Mouse (Mus musculus): ENCODE measurements at regions not wholly inside any gene's neighbourhood (a gene's known extent, or its start where the extent isn't known, plus 50 kb on each side); places are given as distances from the start of the nearest gene placed in this dataset.
A peak's percentile ranks its signal among the peaks of the same experiment; 100 is the strongest.

DNA sequence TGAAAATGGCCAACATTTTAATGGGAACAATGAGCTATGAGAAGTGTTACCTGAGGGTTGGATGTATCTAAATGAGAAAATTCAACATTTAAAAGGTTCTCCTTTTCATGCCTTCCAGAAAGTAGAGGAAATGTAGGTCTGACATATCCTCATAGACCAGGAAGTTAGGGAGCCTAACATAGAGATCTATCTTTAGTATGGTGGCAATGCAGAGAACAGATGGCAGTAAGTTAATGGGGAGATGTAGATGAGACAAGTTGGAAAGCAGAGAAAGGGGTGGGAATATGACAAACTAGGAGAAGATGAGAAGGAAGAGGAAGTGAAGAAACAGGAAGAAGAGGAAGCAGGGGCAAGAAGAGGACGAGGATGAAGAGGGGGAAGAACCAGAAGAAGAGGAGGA, 507.9 kb upstream of the Nudt12 start:
- DNase-seq (ENCODE audit: low spot score in 2 of 2): peak in 1 of 2 experiments; percentile 6

DNA sequence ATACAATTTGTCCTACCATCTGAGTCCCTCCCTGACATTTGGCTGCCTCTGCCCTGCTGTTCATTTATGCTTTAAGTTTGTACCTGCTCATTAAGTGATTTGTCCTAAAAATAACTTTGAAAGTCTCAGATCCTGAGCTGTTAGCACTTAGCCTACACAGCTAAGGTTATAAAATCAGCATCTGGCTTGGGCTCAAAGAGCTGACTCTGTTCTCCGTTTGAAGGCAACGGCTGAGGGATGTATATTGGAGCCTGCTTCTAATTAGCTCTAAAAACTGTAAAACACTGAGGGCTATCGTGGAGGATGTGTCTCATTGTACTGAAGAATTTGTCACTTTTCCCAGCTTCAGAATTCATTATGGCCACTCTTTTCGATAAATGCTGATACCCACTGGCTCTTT, 475.2 kb upstream of the Nudt12 start:
- peak in 1 of 2 experiments; percentile 8 for DNase-seq (ENCODE audit: low spot score in 2 of 2)

All from frontal cortex, postnatal 36 days (tissue).